Mouse (Mus musculus) erythroblast, embryonic 14.5 days (primary cell): Measurements from ENCODE around the gene Iqcd.

Source experiments
- GATA1 ChIP-seq: IDR thresholded peaks from 2 replicates; pipeline ENCODE4 v1.6.1; 2012; ENCODE audit warnings: low read length, inconsistent platforms, mixed read lengths
- TAL1 ChIP-seq: IDR thresholded peaks from 3 replicates; pipeline ENCODE4 v1.6.1; 2012; ENCODE audit warnings: low read length, inconsistent platforms, mixed read lengths

GRCm38 (mm10) chr5:120602210-120602609, 13.4 kb downstream of the Iqcd start:
- TF ChIP-seq TAL1 (no peak), GATA1 (no peak)
